Mouse (Mus musculus) forebrain, embryonic 12.5 days (tissue): ENCODE measurements around the gene Vangl1. TPM values are rescaled to one million over a fixed set of nuclear protein-coding genes. Genes with fewer than 3 reads are reported as not detected.

Experiments
- ATAC-seq: fragments of 200-750 bp; cut with Nextera tagmentation; 2 replicates; pipeline ENCODE4 v1.8.0; 2017; ENCODE audit warnings: moderate TSS enrichment; ENCODE audit not compliant: low FRiP score
- H3K27ac ChIP-seq: fragments of 300-500 bp; sonication (generic); 2 replicates; pipeline ENCODE4 v1.5.1; 2016; ENCODE audit warnings: mild to moderate bottlenecking
- H3K27me3 ChIP-seq: fragments of 300-500 bp; sonication (generic); 2 replicates; pipeline ENCODE4 v1.6.1; 2016; ENCODE audit warnings: mild to moderate bottlenecking
- H3K36me3 ChIP-seq: fragments of 300-500 bp; sonication (generic); replicated peaks from 2 replicates; pipeline ENCODE4 v1.6.1; 2016; ENCODE audit warnings: mild to moderate bottlenecking
- H3K4me1 ChIP-seq: fragments of 300-500 bp; sonication (generic); 2 replicates; pipeline ENCODE4 v1.6.1; 2016
- H3K4me2 ChIP-seq: fragments of 300-500 bp; sonication (generic); 2 replicates; pipeline ENCODE4 v1.6.1; 2016; ENCODE audit warnings: mild to moderate bottlenecking, moderate library complexity
- H3K4me3 ChIP-seq: fragments of 300-500 bp; sonication (generic); replicated peaks from 2 replicates; pipeline ENCODE4 v1.5.1; 2016; ENCODE audit warnings: mild to moderate bottlenecking
- H3K9ac ChIP-seq: fragments of 300-500 bp; sonication (generic); 2 replicates; pipeline ENCODE4 v1.6.1; 2016; ENCODE audit warnings: mild to moderate bottlenecking
- H3K9me3 ChIP-seq: fragments of 300-500 bp; sonication (generic); 2 replicates; pipeline ENCODE4 v1.6.1; 2016
- WGBS: fragments of 180-500 bp; shearing (Covaris S2); methylation state at CpG from one replicate; pipeline ENCODE4 v1.1.7; 2016; 5-methylcytosine and 5-hydroxymethylcytosine counted together
- polyA plus RNA-seq: library from polyadenylated mRNA; unstranded; fragments of >200 nt; fragmentation: Nextera tagmentation; extraction: Ambion mirVana; gene quantifications from 2 replicates; pipeline ENCODE4 v1.2.1, GENCODE M21; 2016

The Vangl1 gene
- polyA plus RNA-seq, 1 experiment from 2014 or later = 5.8 TPM

- 86% methylated on average over 4 of the region's 4 CpGs for WGBS
- no peak overlapping the region for H3K4me3 ChIP-seq
- H3K27me3 ChIP-seq = 0 out of 2 replicates have a peak, but pooled peaks cover 2% of the 10 kb centered on the region
- H3K27ac ChIP-seq = no peak overlapping the region
- H3K36me3 ChIP-seq = no peaks in the 10 kb centered on the region
- H3K9ac ChIP-seq = no peak overlapping the region
- H3K4me2 ChIP-seq = no peak overlapping the region
- peaks cover 9% of the 10 kb centered on the region; the same call in 1 of the 2 replicates for H3K4me1 ChIP-seq
- ATAC-seq = no peak
- peaks cover 5% of the 10 kb centered on the region; the same call in 1 of the 2 replicates for H3K9me3 ChIP-seq
These were observed 23.3 kb downstream of the Vangl1 start for GRCm38 (mm10) chr3:102181191-102181590.

GRCm38 (mm10) chr3:102180746-102181145 is 23.7 kb downstream of the Vangl1 start:
- H3K4me2 ChIP-seq = no peak overlapping the region
- peaks cover 9% of the 10 kb centered on the region; the same call in 1 of the 2 replicates for H3K4me1 ChIP-seq
- no peak overlapping the region for H3K27ac ChIP-seq
- WGBS = 75% methylated on average over 7 of the region's 7 CpGs
- no peak for ATAC-seq
- H3K4me3 ChIP-seq = no peak overlapping the region
- H3K9me3 ChIP-seq = peaks cover 1% of the 10 kb centered on the region; the same call in 1 of the 2 replicates
- no peaks in the 10 kb centered on the region for H3K36me3 ChIP-seq
- no peak overlapping the region for H3K9ac ChIP-seq
- H3K27me3 ChIP-seq = 0 out of 2 replicates have a peak, but pooled peaks cover 2% of the 10 kb centered on the region

GRCm38 (mm10) chr3:102179869-102180268 is 24.6 kb downstream of the Vangl1 start:
- WGBS = 12% methylated on average over 4 of the region's 4 CpGs
- Histone ChIP-seq H3K4me3 (no peak overlapping the region), H3K27me3 (0 out of 2 replicates have a peak, but pooled peaks cover 2% of the 10 kb centered on the region), H3K9me3 (no peaks in the 10 kb centered on the region), H3K36me3 (no peaks in the 10 kb centered on the region), H3K9ac (no peak overlapping the region), H3K4me1 (peaks cover 9% of the 10 kb centered on the region; the same call in 1 of the 2 replicates), H3K27ac (no peak overlapping the region), H3K4me2 (no peak overlapping the region)
- ATAC-seq = no peak

GRCm38 (mm10) chr3:102177837-102178615 is 26.5 kb downstream of the Vangl1 start:
- Histone ChIP-seq H3K27ac (no peak overlapping the region), H3K4me3 (no peak overlapping the region), H3K4me1 (peaks cover 9% of the 10 kb centered on the region; the same call in 1 of the 2 replicates), H3K4me2 (no peak overlapping the region), H3K9ac (no peak overlapping the region), H3K27me3 (0 out of 2 replicates have a peak, but pooled peaks cover 2% of the 10 kb centered on the region), H3K9me3 (no peaks in the 10 kb centered on the region), H3K36me3 (no peaks in the 10 kb centered on the region)
- ATAC-seq = no peak
- WGBS = 94% methylated on average over 12 of the region's 12 CpGs

- Histone ChIP-seq H3K27ac (no peak overlapping the region), H3K36me3 (no peaks in the 10 kb centered on the region), H3K4me3 (no peak overlapping the region), H3K9me3 (no peaks in the 10 kb centered on the region), H3K4me2 (no peak overlapping the region), H3K4me1 (peaks cover 9% of the 10 kb centered on the region; the same call in 1 of the 2 replicates), H3K9ac (no peak overlapping the region), H3K27me3 (0 out of 2 replicates have a peak, but pooled peaks cover 2% of the 10 kb centered on the region)
- ATAC-seq = no peak
- 87% methylated on average over 5 of the region's 5 CpGs for WGBS
These were observed 28.4 kb downstream of the Vangl1 start for GRCm38 (mm10) chr3:102176116-102176515.

- Histone ChIP-seq H3K36me3 (no peaks in the 10 kb centered on the region), H3K4me1 (peaks cover 9% of the 10 kb centered on the region; the same call in 1 of the 2 replicates), H3K4me3 (no peak overlapping the region), H3K27me3 (0 out of 2 replicates have a peak, but pooled peaks cover 2% of the 10 kb centered on the region), H3K27ac (no peak overlapping the region), H3K9ac (no peak overlapping the region), H3K9me3 (no peaks in the 10 kb centered on the region), H3K4me2 (no peak overlapping the region)
- WGBS = 89% methylated on average over 17 of the region's 18 CpGs
- no peak for ATAC-seq
These were observed 28.8 kb downstream of the Vangl1 start for GRCm38 (mm10) chr3:102175701-102176100.

GRCm38 (mm10) chr3:102174118-102174865 is 30.2 kb downstream of the Vangl1 start:
- Histone ChIP-seq H3K9me3 (no peaks in the 10 kb centered on the region), H3K4me1 (peaks cover 4% of the 10 kb centered on the region), H3K27me3 (no peaks in the 10 kb centered on the region), H3K9ac (no peak overlapping the region), H3K36me3 (no peaks in the 10 kb centered on the region), H3K4me2 (no peak overlapping the region), H3K4me3 (no peak overlapping the region), H3K27ac (no peak overlapping the region)
- no peak for ATAC-seq
- 78% methylated on average over 8 of the region's 8 CpGs for WGBS

GRCm38 (mm10) chr3:102169197-102169905 is 35.1 kb downstream of the Vangl1 start:
- Histone ChIP-seq H3K4me1 (peaks cover 17% of the 10 kb centered on the region), H3K27me3 (no peaks in the 10 kb centered on the region; the same call in 1 of the 2 replicates)
- peak; percentile 64; the same call in 1 of the 2 replicates for ATAC-seq

GRCm38 (mm10) chr3:102167555-102168210 is 36.8 kb downstream of the Vangl1 start:
- ATAC-seq = 0 out of 2 replicates have a peak, but pooled peaks have one; percentile 44
- no peak overlapping the region for H3K27ac ChIP-seq
- H3K9ac ChIP-seq = no peak overlapping the region; the same call in 1 of the 2 replicates
- H3K36me3 ChIP-seq = no peaks in the 10 kb centered on the region
- 5% methylated on average over 10 of the region's 10 CpGs for WGBS
- no peak overlapping the region for H3K4me3 ChIP-seq
- H3K27me3 ChIP-seq = no peaks in the 10 kb centered on the region; the same call in 1 of the 2 replicates
- peaks cover 17% of the 10 kb centered on the region for H3K4me1 ChIP-seq
- H3K4me2 ChIP-seq = no peak overlapping the region
- H3K9me3 ChIP-seq = no peaks in the 10 kb centered on the region

More at GRCm38 (mm10) chr3:102169197-102169905, 35.1 kb downstream of the Vangl1 start:
- Histone ChIP-seq H3K27ac (peak overlapping the region; percentile 59), H3K4me3 (no peak overlapping the region), H3K36me3 (no peaks in the 10 kb centered on the region), H3K9ac (no peak overlapping the region), H3K9me3 (no peaks in the 10 kb centered on the region), H3K4me2 (no peak overlapping the region)
- WGBS = 65% methylated on average over 13 of the region's 13 CpGs

- no peaks in the 10 kb centered on the region; the same call in 1 of the 2 replicates for H3K27me3 ChIP-seq
- no peak overlapping the region for H3K9ac ChIP-seq
- no peak for ATAC-seq
- no peak overlapping the region for H3K4me3 ChIP-seq
- no peaks in the 10 kb centered on the region for H3K36me3 ChIP-seq
- H3K27ac ChIP-seq = no peak overlapping the region
- H3K4me1 ChIP-seq = peaks cover 17% of the 10 kb centered on the region
- 75% methylated on average over 8 of the region's 8 CpGs for WGBS
- no peaks in the 10 kb centered on the region for H3K9me3 ChIP-seq
- H3K4me2 ChIP-seq = no peak overlapping the region
These were observed 37.7 kb downstream of the Vangl1 start for GRCm38 (mm10) chr3:102166794-102167193.

GRCm38 (mm10) chr3:102166287-102166620 is 38.2 kb downstream of the Vangl1 start:
- Histone ChIP-seq H3K4me2 (no peak overlapping the region), H3K9me3 (no peaks in the 10 kb centered on the region), H3K4me1 (peaks cover 17% of the 10 kb centered on the region), H3K9ac (no peak overlapping the region), H3K4me3 (no peak overlapping the region), H3K27me3 (no peaks in the 10 kb centered on the region; the same call in 1 of the 2 replicates), H3K27ac (no peak overlapping the region), H3K36me3 (no peaks in the 10 kb centered on the region)
- ATAC-seq = no peak
- WGBS = 62% methylated on average over 4 of the region's 4 CpGs
